Comparison of ENCODE assay signal across 8 mouse cellular contexts in genomic region chr4:57065273-57065672, GRCm38 (mm10).
DNase-seq lines count a peak whose midpoint lies in the region; ATAC-seq and TF ChIP-seq lines count a peak whose summit lies in the region.

No protein-coding gene starts in this region.

- DNase-seq in MEL (ENCODE audit: low read depth, low spot score) = peak; percentile 54
- DNase-seq in c-Kit-positive CD71-positive TER-119-positive erythroid progenitor cells, embryonic 14.5 days (ENCODE audit: low spot score) = peak; percentile 39
- DNase-seq in forebrain, embryonic 14.5 days (ENCODE audit: low spot score) = peak; percentile 77
- peak; percentile 56 for DNase-seq in layer of hippocampus, adult 9-11 months
- peak; percentile 89 for DNase-seq in lung, postnatal 14 days
- DNase-seq in retina, embryonic 14.5 days (ENCODE audit: low spot score) = peak; percentile 89
- DNase-seq in thymus, postnatal 25 days = peak; percentile 81

- no peak for TF ChIP-seq POLR2A in MEL (IDR thresholded peaks at IDR 0.05; ENCODE audit: control insufficient read depth in 1 of 2, insufficient read depth in 1 of 2, low read depth in 1 of 2, low read length in 2 of 2, poor library complexity in 1 of 2)

- TF ChIP-seq EP300 in MEL (IDR thresholded peaks at IDR 0.05; ENCODE audit: low read depth in 1 of 2, low read length in 2 of 2) = no peak

- no peak overlapping the region for H3K9ac ChIP-seq in MEL (ENCODE audit: control insufficient read depth, low read depth, low read length, poor library complexity, severe bottlenecking)
- H3K9ac ChIP-seq in forebrain, embryonic 14.5 days (ENCODE audit: low read length) = no peak overlapping the region
- H3K9ac ChIP-seq in hindbrain, embryonic 12.5 days = no peak overlapping the region

- no peaks in the 10 kb centered on the region; a peak in 1 of 4 replicates for H3K27me3 ChIP-seq in MEL (ENCODE audit: control insufficient read depth in 1 of 2, insufficient read depth in 2 of 2, low read length in 2 of 2)
- no peaks in the 10 kb centered on the region for H3K27me3 ChIP-seq in forebrain, embryonic 14.5 days (replicated peaks; ENCODE audit: control insufficient read depth, insufficient read depth, low read length)
- no peaks in the 10 kb centered on the region for H3K27me3 ChIP-seq in hindbrain, embryonic 12.5 days

- H3K4me1 ChIP-seq in MEL (ENCODE audit: control insufficient read depth in 1 of 2, insufficient read depth in 2 of 2, low read length in 2 of 2) = 0 out of 4 replicates have a peak, but pooled peaks cover 0 to 2% of the 10 kb centered on the region in 2 experiments
- H3K4me1 ChIP-seq in forebrain, embryonic 14.5 days (ENCODE audit: control insufficient read depth, insufficient read depth, low read length) = peaks cover 6% of the 10 kb centered on the region; the same call in 1 of the 2 replicates
- peaks cover 11% of the 10 kb centered on the region for H3K4me1 ChIP-seq in hindbrain, embryonic 12.5 days

- H3K79me2 ChIP-seq in MEL (ENCODE audit: control insufficient read depth, insufficient read depth, low read length, poor library complexity) = no peaks in the 10 kb centered on the region

- TF ChIP-seq RAD21 in MEL (IDR thresholded peaks at IDR 0.05; ENCODE audit: low read depth, low read length) = peak; percentile 39

- TF ChIP-seq CTCF in MEL (IDR thresholded peaks at IDR 0.05 in 2 of 3, conservative IDR thresholded peaks at IDR 0.05 in 1 of 3; ENCODE audit: control insufficient read depth in 1 of 3, insufficient read depth in 1 of 3, low read depth in 2 of 3, low read length in 3 of 3, poor library complexity in 1 of 3, severe bottlenecking in 1 of 3) = peak; percentile 77 to 98 (median 88)

- H3K9me3 ChIP-seq in MEL (replicated peaks; ENCODE audit: insufficient read depth, low read length) = no peaks in the 10 kb centered on the region
- H3K9me3 ChIP-seq in forebrain, embryonic 14.5 days (replicated peaks; ENCODE audit: control insufficient read depth, low read length) = no peaks in the 10 kb centered on the region
- H3K9me3 ChIP-seq in hindbrain, embryonic 12.5 days (replicated peaks) = no peaks in the 10 kb centered on the region

- H3K27ac ChIP-seq in MEL (ENCODE audit: control insufficient read depth, low read depth, low read length) = no peak overlapping the region
- no peak overlapping the region for H3K27ac ChIP-seq in forebrain, embryonic 14.5 days (ENCODE audit: low read depth, low read length)
- H3K27ac ChIP-seq in hindbrain, embryonic 12.5 days = no peak overlapping the region

- no peaks in the 10 kb centered on the region for H3K36me3 ChIP-seq in MEL (ENCODE audit: control insufficient read depth in 1 of 2, insufficient read depth in 2 of 2, low read length in 2 of 2)
- H3K36me3 ChIP-seq in forebrain, embryonic 14.5 days (ENCODE audit: control insufficient read depth, insufficient read depth, low read length) = no peaks in the 10 kb centered on the region
- H3K36me3 ChIP-seq in hindbrain, embryonic 12.5 days = no peaks in the 10 kb centered on the region

- no peak overlapping the region for H3K4me3 ChIP-seq in MEL (ENCODE audit: control insufficient read depth in 1 of 2, insufficient read depth in 1 of 2, low read depth in 2 of 2, low read length in 2 of 2)
- H3K4me3 ChIP-seq in forebrain, embryonic 14.5 days (ENCODE audit: low read depth, low read length) = no peak overlapping the region
- no peak overlapping the region for H3K4me3 ChIP-seq in hindbrain, embryonic 12.5 days

- peak; percentile 73; the same call in 1 of the 2 replicates for ATAC-seq in forebrain, embryonic 14.5 days
- peak; percentile 41; the same call in 1 of the 2 replicates for ATAC-seq in hindbrain, embryonic 12.5 days (ENCODE audit: low FRiP score)

- WGBS in forebrain, embryonic 14.5 days = 26% methylated on average over 4 of the region's 4 CpGs
- 24% methylated on average over 4 of the region's 4 CpGs for WGBS in hindbrain, embryonic 12.5 days

- H3K4me2 ChIP-seq in forebrain, embryonic 14.5 days (ENCODE audit: low read length) = no peak overlapping the region
- no peak overlapping the region for H3K4me2 ChIP-seq in hindbrain, embryonic 12.5 days (replicated peaks)

TF ChIP-seq in MEL, 35 proteins besides CTCF, POLR2A, EP300 and RAD21:
- TF ChIP-seq JUND (IDR thresholded peaks at IDR 0.05; ENCODE audit: low read depth, low read length) (no peak), SMC3 (IDR thresholded peaks at IDR 0.05; ENCODE audit: low read depth, low read length) (peak; percentile 79), E2F4 (IDR thresholded peaks at IDR 0.05; ENCODE audit: borderline replicate concordance, low read depth, low read length) (no peak)

Comparison
In these comparisons a context has a peak if more than half of its experiments do, and no peak if none do; other contexts are left out.
1. DNase-seq: peak in every context shown above with its lines; median percentile 89 in lung, postnatal 14 days; 89 in retina, embryonic 14.5 days; 81 in thymus, postnatal 25 days; 77 in forebrain, embryonic 14.5 days; 56 in layer of hippocampus, adult 9-11 months; 54 in MEL; 39 in c-Kit-positive CD71-positive TER-119-positive erythroid progenitor cells, embryonic 14.5 days.